Mouse (Mus musculus) spleen, adult 12 weeks (tissue): ENCODE measurements at regions not wholly inside any gene's neighbourhood (a gene's known extent, or its start where the extent isn't known, plus 50 kb on each side); places are given as distances from the start of the nearest gene placed in this dataset.
"Not testable (repeated sequence)": the region's sequence is repeated elsewhere in the genome, so short reads cannot be mapped to it uniquely, and the experiment has no call there.

Source experiments
- DNase-seq: peaks from one replicate; pipeline ENCODE4 v3.0.0; 2022; ENCODE audit warnings: low spot score

DNA sequence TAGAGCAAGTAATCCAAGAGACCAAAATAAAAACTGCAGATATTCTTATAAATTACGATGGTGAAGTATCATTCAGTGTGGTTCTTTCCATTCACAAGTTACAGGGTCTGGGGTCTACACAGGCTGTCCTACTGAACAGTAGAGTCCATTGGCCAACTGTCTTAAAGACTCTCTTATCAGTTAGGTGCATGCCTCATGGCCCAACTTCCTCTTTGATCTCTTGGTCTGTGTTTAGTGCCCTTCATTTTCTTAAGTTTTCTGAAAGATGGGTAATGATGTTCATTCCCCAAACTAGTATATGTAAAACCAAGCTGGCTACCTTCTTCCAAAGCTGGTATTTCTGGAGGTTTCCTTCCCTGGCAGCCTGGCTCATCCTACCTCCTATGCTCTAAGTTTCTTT, 268.7 kb upstream of the Ift57 start:
- no peak for DNase-seq

DNA sequence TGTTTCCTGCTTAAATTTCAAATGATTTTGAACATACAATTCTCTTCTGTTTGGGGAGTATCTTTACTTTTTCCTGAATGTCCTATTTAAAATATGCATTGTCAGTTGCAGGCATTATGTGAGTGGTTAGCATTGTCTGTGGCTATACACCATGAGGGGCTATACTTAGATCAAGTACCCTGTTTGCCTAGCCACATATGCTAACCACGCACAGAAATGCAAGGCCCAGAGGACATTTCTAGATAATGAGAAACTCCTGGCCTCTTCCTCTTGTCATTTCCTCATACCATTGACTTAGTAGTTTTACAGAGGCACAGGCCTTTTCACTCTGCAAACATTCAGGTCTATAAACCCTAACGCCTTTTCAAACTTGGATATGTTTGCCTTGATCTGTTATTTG, 267.1 kb upstream of the Ift57 start:
- no peak for DNase-seq

DNA sequence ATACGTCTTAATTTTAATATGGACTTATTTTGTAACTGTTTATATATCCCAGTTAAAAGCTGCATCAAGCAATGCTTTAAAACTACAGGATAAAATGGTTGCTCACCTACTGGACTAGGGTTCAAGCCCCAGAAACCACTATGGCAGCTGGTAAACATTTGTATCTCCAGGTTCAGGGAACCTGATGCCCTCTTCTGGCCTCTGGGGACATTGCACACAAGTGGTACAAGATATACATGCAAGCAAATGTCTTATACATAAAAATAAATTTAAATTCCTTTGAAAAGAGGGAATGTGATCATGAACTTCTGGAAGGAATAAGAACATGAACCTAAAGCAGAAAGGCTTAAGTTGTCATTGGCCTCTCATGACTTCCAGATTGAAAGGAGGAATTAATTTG, 257.8 kb upstream of the Ift57 start:
- no peak for DNase-seq

GRCm38 (mm10) chr16:49447356-49447755, 251.7 kb upstream of the Ift57 start:
- not testable (repeated sequence) for DNase-seq

- no peak for DNase-seq
Measured at GRCm38 (mm10) chr16:49493881-49494280, 205.2 kb upstream of the Ift57 start.

DNA sequence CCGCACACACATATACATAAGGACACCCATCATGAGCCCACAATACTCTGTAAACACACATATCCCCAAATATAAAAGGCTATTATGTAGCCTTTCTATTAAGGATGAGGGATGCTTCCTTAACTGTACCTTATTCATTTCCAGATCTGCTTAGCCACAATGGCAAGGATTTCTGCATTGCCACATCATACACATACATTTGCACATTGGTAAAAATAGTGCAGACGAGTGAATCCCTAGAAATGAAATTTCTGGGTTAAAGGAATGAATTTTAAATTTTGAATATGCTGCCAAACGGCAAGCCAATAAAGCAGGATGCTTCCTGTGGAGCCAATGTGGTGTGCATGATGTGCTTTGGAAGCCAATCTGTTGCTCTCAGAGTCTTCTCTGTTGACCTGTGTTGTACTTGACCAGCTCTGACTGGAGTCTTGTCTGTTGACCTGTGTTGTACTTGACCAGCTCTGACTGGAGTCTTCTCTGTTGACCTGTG, 201.5 kb upstream of the Ift57 start:
- DNase-seq: no peak

DNA sequence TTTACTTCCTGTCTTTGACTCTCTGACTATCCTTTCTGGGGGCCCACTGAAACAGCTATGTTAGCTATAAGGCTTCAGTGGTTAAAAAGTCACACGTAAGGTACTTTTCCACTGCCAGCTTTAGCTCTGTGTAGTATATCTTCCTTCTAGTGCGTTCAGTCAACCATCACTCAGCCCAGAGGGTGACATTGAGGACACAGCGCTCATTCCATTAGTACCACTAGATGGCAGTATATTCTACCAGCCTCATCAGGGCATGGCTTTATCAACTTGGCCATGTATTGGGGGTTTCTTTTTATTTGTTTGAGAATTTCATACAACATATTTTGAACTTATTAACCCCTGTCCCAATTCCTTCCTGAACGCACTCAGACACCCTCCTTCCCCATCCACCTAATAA, 198.2 kb upstream of the Ift57 start:
- DNase-seq: no peak

- DNase-seq: no peak
Measured at GRCm38 (mm10) chr16:49503897-49504413, 195.1 kb upstream of the Ift57 start.

DNA sequence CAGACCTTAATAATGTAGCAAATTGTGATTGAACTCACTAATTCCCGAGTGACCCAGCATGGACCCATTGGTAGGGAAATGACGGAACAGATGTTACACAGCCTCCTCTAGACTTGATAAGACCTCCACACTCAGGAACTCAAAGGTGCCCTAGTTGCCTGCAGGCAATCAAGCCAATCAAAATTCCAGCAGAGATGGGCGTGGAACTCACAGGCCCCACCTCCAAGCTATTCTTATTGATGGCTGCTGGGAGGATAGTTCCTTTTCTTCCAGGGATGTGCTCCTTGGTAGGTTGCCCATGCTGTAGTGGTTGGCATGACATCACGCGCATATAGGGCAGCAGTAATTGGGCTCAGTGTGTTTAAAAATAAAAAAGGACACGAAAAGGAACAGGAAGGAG, 194.4 kb upstream of the Ift57 start:
- no peak for DNase-seq

GRCm38 (mm10) chr16:49505271-49505670, 193.8 kb upstream of the Ift57 start:
- DNase-seq: no peak

DNA sequence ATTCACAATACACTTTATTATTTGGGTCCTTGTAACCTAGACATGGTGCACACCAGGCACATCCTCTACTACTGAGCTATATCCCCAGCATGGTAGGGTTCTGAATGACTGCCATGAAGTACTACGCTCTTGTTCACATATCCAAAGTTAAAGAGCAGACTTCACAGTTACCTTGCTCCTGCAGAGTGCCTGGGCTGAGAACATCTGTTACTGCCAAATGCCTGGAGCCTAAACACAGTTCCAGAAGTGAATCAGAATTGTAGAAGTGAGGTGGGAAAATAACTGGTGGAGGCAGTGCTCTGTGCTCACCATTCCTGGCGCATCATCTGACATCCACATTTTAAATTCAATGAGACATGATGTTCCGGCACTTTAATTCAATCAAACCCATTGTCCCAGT, 180.2 kb upstream of the Ift57 start:
- DNase-seq: no peak

DNA sequence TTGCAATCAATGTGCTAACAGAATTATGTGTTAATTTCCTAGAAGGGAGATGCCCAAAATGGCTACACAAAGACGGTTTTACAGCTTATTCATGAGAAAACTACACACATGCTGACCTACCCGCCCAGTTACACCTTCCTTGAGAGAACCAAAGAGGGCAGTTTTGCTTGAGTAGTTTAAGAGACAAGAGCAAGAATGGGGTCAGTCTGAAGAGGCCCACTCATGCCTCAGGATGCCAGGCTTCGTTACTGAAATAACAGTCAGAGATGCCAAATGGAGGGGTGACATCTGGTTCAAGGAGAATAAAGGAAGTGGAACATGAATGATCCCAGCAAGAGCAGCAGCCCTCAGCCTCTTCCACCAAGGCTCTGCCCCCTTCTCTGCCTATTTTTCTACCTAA, 178.6 kb upstream of the Ift57 start:
- DNase-seq: no peak

GRCm38 (mm10) chr16:49521685-49522084, 177.3 kb upstream of the Ift57 start:
- DNase-seq: no peak

DNA sequence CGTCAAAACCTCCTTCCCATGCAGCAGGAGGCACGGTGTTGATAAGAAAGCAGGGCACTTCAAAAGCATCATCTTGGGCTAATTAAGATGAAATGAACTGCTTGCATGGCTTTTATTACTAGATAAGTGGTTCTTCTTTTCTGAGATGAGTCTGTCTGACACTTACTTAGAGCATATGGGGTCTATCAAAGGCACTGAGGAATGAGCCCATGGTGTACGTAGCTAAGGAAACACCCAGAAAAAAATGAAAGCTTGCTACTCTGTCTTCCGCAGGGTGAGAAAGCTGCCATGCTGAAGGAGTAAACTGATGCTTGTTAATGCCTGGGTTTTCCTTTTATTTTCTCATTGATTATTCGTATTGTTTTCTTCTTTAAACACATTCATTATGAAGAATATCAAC, 176.5 kb upstream of the Ift57 start:
- no peak for DNase-seq

GRCm38 (mm10) chr16:49528618-49529017, 170.4 kb upstream of the Ift57 start:
- DNase-seq: not testable (repeated sequence)

- no peak for DNase-seq
Measured at GRCm38 (mm10) chr16:49529060-49529459, 170.0 kb upstream of the Ift57 start.

DNA sequence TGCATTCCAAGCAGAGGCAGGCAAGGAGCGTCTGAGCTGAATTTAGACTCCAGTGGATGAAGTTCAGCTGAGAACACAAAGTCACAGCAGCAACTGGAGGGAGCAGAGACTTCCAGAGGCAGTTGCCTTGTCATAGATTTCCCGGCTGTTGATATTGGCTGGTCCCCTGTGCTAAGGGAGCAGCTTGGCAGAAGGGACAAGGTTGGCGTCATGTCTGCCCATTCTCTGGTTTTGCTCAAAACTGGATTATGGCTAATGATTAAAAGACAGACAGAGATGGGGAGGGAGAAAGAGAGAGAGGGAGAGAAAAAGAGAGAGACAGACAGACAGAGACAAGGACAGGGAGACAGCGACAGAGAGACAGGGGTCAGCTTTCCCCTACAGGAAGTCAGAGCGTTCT, 169.0 kb upstream of the Ift57 start:
- no peak for DNase-seq

- DNase-seq: no peak
Measured at GRCm38 (mm10) chr16:49532071-49532686, 166.9 kb upstream of the Ift57 start.

- no peak for DNase-seq
Measured at GRCm38 (mm10) chr16:49533498-49533998, 165.5 kb upstream of the Ift57 start.

- no peak for DNase-seq
Measured at GRCm38 (mm10) chr16:49550231-49550630, 148.8 kb upstream of the Ift57 start.

DNA sequence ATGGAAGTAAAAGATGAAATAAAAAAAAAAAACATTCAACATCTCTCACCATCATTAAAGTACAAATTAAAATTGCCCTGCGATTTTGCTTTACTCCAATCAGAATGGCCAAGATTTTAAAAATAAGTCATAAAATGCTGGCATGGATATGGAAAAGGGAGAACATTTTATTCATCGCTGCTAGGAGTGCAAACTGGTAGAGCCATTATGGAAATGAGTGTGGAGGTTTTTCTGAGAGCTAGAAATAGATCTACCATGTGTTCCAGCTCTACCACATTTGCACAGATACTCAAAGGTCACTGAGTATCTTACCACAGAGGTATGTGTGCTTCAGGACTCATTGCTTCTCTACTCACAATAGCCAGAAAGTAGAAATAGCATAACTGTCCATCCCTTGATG, 129.0 kb upstream of the Ift57 start:
- DNase-seq: no peak

DNA sequence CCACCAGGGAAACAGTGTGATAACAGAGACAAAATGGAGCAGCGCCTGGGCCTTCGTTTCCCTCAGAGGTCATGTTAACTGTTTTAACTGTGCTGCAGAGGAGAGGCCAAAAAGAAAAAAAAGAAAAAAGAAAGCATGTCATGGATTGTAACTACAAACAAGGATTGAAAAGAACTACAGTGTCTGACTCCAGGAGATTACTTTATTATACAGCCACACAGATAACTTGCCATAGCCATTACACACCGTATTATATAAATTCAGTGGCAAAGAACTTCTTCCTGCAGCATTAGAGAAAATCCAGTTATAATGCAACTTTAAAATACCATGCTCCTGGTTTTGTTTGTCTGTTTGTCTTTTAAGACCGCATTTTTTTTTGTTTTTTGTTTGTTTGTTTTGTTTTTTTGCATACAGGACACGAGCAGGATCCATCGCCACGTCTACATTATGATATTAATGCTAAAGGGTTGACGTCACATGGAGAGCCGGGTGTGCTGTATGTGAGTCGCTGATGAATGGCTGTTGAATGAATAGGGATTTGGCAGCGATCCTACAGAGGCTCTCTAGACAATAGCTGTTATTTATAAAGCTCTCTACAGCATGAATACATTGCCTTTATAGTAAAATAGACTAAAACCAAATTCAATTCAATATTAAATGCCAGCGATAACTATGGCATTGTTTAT, 126.4 kb upstream of the Ift57 start:
- no peak for DNase-seq

- DNase-seq: no peak
Measured at GRCm38 (mm10) chr16:49573171-49573517, 125.9 kb upstream of the Ift57 start.

GRCm38 (mm10) chr16:49578976-49579375, 120.1 kb upstream of the Ift57 start:
- DNase-seq: no peak
